Mouse (Mus musculus): ENCODE data around the gene Ccdc92b. TPM values are rescaled to one million over a fixed set of nuclear protein-coding genes. Genes with fewer than 3 reads are reported as not detected.

Ccdc92b gene
- polyA plus RNA-seq, 1 experiment from 2014 or later: 14.7 TPM

GRCm38 (mm10) chr11:74647966-74648365 is 28.6 kb downstream of the Ccdc92b start:
- H3K9me3 ChIP-seq (replicated peaks): no peaks in the 10 kb centered on the region
- H3K4me2 ChIP-seq: peak overlapping the region; percentile 99; the same call in 1 of the 2 replicates
- H3K27ac ChIP-seq: peak overlapping the region; percentile 86
- no peak for ATAC-seq
- peaks cover 19% of the 10 kb centered on the region for H3K36me3 ChIP-seq
- H3K4me1 ChIP-seq: peaks cover 47% of the 10 kb centered on the region
- H3K4me3 ChIP-seq: no peak overlapping the region
- WGBS (ENCODE audit: insufficient replicate concordance): 75% methylated on average over 1 of the region's 1 CpGs
- peaks cover 16% of the 10 kb centered on the region for H3K27me3 ChIP-seq (replicated peaks)
- no peak overlapping the region for H3K9ac ChIP-seq

DNA sequence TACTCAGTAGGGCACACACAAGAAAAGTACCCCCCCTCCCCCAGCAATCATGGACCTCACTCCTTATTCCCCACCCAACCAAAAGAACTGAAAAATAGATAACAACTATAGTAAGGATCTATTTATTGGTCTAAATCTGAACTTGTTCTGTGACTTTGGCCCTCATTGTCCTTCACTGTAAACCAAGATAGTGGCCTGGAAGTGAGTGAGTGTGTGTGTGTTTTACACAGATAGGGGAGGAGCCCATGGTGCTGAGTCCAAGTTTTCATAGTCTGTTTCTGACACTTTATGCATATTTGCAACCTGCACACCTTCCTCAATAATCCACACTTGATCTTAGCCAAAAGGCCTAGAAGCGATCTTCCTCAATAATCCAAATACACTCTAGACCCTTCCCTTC is 29.3 kb downstream of the Ccdc92b start:
- WGBS (ENCODE audit: insufficient replicate concordance): 10% methylated on average over 1 of the region's 1 CpGs
- Histone ChIP-seq H3K4me1 (peaks cover 50% of the 10 kb centered on the region), H3K4me2 (peak overlapping the region; percentile 99), H3K4me3 (peak overlapping the region; percentile 97), H3K9ac (peak overlapping the region; percentile 89), H3K9me3 (replicated peaks) (no peaks in the 10 kb centered on the region), H3K27me3 (replicated peaks) (peaks cover 10% of the 10 kb centered on the region; the same call in 1 of the 2 replicates), H3K36me3 (peaks cover 26% of the 10 kb centered on the region), H3K27ac (peak overlapping the region; percentile 86)
- peak; percentile 43 for ATAC-seq

- 0% methylated on average over 57 of the region's 58 CpGs for WGBS (ENCODE audit: insufficient replicate concordance)
- peak; percentile 91 for ATAC-seq
- H3K9me3 ChIP-seq (replicated peaks): no peaks in the 10 kb centered on the region
These were observed 29.8 kb downstream of the Ccdc92b start, which contains the start of gene Cluh for GRCm38 (mm10) chr11:74649095-74649646. TSS of gene Cluh (plus strand) at chr11:74649495.

DNA sequence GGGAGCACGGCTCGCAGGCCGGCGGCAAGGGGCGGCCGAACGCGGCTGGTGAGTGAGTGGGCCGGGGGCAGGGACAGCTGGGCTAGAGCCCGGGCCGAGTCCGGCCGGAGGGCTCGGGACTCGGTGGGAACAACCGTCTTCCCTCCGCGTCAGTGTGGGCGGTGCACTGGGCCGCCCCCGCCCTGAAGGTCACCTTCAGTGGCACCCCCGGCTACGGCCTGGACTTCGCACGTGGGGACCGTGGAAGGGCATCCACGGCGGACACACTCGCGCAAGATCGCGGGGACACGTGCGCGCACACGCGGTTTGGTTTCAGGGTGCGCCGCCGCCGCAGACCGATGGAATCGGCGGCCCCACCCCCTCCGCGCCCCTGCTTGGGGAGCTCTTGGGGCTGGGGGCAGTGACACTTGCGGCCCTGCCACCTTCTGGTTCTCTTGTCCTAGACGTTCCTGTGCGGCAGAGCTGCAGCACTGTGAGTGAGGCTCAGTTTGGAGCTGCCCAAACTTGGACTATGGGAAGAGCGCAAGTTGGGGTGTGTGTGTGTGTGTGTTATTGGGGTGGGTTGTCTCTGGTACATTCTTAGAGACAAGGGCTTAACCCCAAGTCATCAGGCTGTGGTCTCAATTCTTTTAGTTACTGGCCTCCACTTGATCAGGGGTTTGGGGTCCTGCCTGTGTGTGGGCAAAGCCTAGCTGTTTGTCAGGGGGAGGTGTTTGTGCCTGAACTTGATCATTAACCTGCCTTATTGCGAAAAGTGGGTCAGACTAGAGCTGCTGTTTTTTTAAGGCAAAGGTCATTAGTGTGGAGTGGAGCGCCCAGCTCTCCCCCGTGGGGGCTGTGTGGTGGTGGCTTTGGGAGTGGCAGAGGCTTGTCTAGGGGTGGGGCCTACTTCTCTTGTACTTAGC is 30.5 kb downstream of the Ccdc92b start:
- under 1% methylated on average over 53 of the region's 53 CpGs for WGBS (ENCODE audit: insufficient replicate concordance)
- peaks cover 37% of the 10 kb centered on the region for H3K36me3 ChIP-seq
- peak overlapping the region; percentile 99 for H3K4me2 ChIP-seq
- no peaks in the 10 kb centered on the region for H3K9me3 ChIP-seq (replicated peaks)
- H3K4me1 ChIP-seq: peaks cover 54% of the 10 kb centered on the region
- H3K27me3 ChIP-seq (replicated peaks): no peaks in the 10 kb centered on the region
- H3K27ac ChIP-seq: peak overlapping the region; percentile 86
- H3K9ac ChIP-seq: peak overlapping the region; percentile 89
- peak; percentile 50 for ATAC-seq
- H3K4me3 ChIP-seq: peak overlapping the region; percentile 97

More at GRCm38 (mm10) chr11:74649095-74649646, 29.8 kb downstream of the Ccdc92b start, which contains the start of gene Cluh:
- H3K4me2 ChIP-seq: peak within 1 kb of the TSS; percentile 99
- peaks cover 31% of the 10 kb centered on the region for H3K36me3 ChIP-seq
- H3K27ac ChIP-seq: peak within 1 kb of the TSS; percentile 86
- H3K4me3 ChIP-seq: peak within 1 kb of the TSS; percentile 97
- H3K4me1 ChIP-seq: peaks cover 50% of the 10 kb centered on the region
- H3K27me3 ChIP-seq (replicated peaks): peaks cover 6% of the 10 kb centered on the region; the same call in 1 of the 2 replicates
- H3K9ac ChIP-seq: peak within 1 kb of the TSS; percentile 89

GRCm38 (mm10) chr11:74650576-74651100 is 31.2 kb downstream of the Ccdc92b start:
- Histone ChIP-seq H3K9ac (peak overlapping the region; percentile 89), H3K9me3 (replicated peaks) (no peaks in the 10 kb centered on the region), H3K27me3 (replicated peaks) (no peaks in the 10 kb centered on the region), H3K4me3 (peak overlapping the region; percentile 97), H3K4me1 (peaks cover 60% of the 10 kb centered on the region), H3K4me2 (peak overlapping the region; percentile 99), H3K27ac (peak overlapping the region; percentile 86), H3K36me3 (peaks cover 43% of the 10 kb centered on the region)
- WGBS (ENCODE audit: insufficient replicate concordance): 49% methylated on average over 4 of the region's 4 CpGs
- ATAC-seq: no peak

GRCm38 (mm10) chr11:74652791-74653191 is 33.4 kb downstream of the Ccdc92b start:
- no peak for ATAC-seq
- H3K4me2 ChIP-seq: peak overlapping the region; percentile 99
- H3K4me1 ChIP-seq: peaks cover 60% of the 10 kb centered on the region
- peaks cover 3% of the 10 kb centered on the region; the same call in 1 of the 2 replicates for H3K9me3 ChIP-seq (replicated peaks)
- WGBS (ENCODE audit: insufficient replicate concordance): 80% methylated on average over 4 of the region's 4 CpGs
- H3K27me3 ChIP-seq (replicated peaks): no peaks in the 10 kb centered on the region
- peaks cover 62% of the 10 kb centered on the region for H3K36me3 ChIP-seq
- no peak overlapping the region for H3K27ac ChIP-seq
- no peak overlapping the region for H3K4me3 ChIP-seq
- no peak overlapping the region for H3K9ac ChIP-seq

DNA sequence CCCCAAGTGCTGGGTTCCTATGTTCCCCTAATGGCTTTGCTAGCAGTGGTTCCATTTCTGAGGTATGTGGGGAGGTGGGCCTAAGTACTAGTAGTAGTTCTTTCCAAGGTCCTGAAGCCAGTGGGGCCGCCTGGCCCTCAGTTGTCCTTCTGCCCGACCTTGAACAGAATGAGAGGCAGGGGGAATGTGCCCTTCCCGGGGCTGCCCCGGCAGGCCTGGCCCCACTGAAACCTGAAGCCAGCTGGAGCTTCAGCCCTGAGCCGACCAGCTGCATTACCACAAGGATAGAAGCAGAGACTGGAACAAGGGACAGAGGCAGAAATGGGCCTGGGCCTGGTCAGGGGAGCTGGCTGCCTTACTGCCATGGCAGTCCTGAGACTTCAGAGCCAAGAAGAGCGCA is 34.0 kb downstream of the Ccdc92b start:
- Histone ChIP-seq H3K4me2 (peak overlapping the region; percentile 99), H3K27ac (no peak overlapping the region), H3K4me1 (peaks cover 54% of the 10 kb centered on the region), H3K9ac (no peak overlapping the region), H3K27me3 (replicated peaks) (no peaks in the 10 kb centered on the region), H3K9me3 (replicated peaks) (peaks cover 6% of the 10 kb centered on the region; the same call in 1 of the 2 replicates), H3K4me3 (no peak overlapping the region), H3K36me3 (peaks cover 68% of the 10 kb centered on the region)
- 58% methylated on average over 6 of the region's 6 CpGs for WGBS (ENCODE audit: insufficient replicate concordance)
- ATAC-seq: no peak

DNA sequence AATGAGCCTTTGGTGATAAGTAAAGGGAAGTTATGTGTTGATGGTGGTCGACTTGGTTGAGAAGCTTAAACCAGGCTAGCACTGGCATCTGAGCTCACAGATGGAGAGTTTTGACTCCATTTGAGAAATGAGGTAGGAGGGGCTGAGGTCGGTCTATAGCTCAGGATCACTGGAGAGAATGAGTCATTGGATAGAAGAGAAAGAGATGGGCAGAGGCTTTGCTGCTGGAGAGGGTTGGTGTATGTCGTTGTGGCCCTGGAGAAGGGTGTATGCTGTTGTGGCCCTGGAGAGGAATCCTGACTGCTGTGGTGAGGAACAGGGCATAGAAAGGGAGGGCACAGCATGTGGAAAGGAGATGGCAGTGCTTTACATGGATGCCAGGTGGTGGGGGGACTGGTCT is 36.5 kb downstream of the Ccdc92b start:
- WGBS (ENCODE audit: insufficient replicate concordance): 65% methylated on average over 3 of the region's 3 CpGs

GRCm38 (mm10) chr11:74660336-74660735 is 40.9 kb downstream of the Ccdc92b start:
- Histone ChIP-seq H3K9ac (no peak overlapping the region), H3K4me3 (no peak overlapping the region), H3K4me2 (no peak overlapping the region), H3K27me3 (replicated peaks) (no peaks in the 10 kb centered on the region), H3K27ac (no peak overlapping the region), H3K36me3 (peaks cover 96% of the 10 kb centered on the region), H3K4me1 (0 out of 2 replicates have a peak, but pooled peaks cover 1% of the 10 kb centered on the region), H3K9me3 (replicated peaks) (peaks cover 6% of the 10 kb centered on the region; the same call in 1 of the 2 replicates)
- WGBS (ENCODE audit: insufficient replicate concordance): 93% methylated on average over 13 of the region's 13 CpGs
- no peak for ATAC-seq

More for the DNA sequence above, 36.5 kb downstream of the Ccdc92b start:
- Histone ChIP-seq H3K4me2 (no peak overlapping the region), H3K4me3 (no peak overlapping the region), H3K27ac (no peak overlapping the region), H3K9me3 (replicated peaks) (peaks cover 6% of the 10 kb centered on the region; the same call in 1 of the 2 replicates), H3K36me3 (peaks cover 93% of the 10 kb centered on the region), H3K4me1 (peaks cover 33% of the 10 kb centered on the region), H3K27me3 (replicated peaks) (no peaks in the 10 kb centered on the region), H3K9ac (no peak overlapping the region)
- no peak for ATAC-seq

DNA sequence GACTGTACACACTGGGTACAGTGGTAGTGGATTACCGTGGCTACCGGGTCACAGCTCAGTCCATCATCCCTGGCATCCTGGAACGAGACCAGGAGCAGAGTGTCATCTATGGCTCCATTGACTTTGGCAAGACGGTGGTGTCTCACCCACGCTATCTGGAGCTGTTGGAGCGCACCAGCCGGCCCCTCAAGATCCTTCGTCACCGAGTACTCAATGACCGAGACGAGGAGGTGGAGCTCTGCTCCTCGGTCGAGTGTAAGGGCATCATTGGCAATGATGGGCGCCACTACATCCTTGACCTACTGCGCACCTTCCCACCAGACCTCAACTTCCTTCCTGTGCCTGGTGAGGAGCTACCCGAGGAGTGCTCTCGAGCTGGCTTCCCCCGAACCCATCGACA is 42.2 kb downstream of the Ccdc92b start:
- 83% methylated on average over 19 of the region's 19 CpGs for WGBS (ENCODE audit: insufficient replicate concordance)
- no peaks in the 10 kb centered on the region for H3K27me3 ChIP-seq (replicated peaks)
- no peak overlapping the region for H3K9ac ChIP-seq
- ATAC-seq: no peak
- H3K9me3 ChIP-seq (replicated peaks): peaks cover 6% of the 10 kb centered on the region; the same call in 1 of the 2 replicates
- H3K36me3 ChIP-seq: peaks cover 100% of the 10 kb centered on the region
- H3K27ac ChIP-seq: no peak overlapping the region
- H3K4me1 ChIP-seq: no peaks in the 10 kb centered on the region
- H3K4me3 ChIP-seq: no peak overlapping the region
- no peak overlapping the region for H3K4me2 ChIP-seq

- WGBS (ENCODE audit: insufficient replicate concordance): 74% methylated on average over 6 of the region's 6 CpGs
- H3K27me3 ChIP-seq (replicated peaks): no peaks in the 10 kb centered on the region
- peaks cover 6% of the 10 kb centered on the region; the same call in 1 of the 2 replicates for H3K9me3 ChIP-seq (replicated peaks)
- no peak overlapping the region for H3K9ac ChIP-seq
- peaks cover 100% of the 10 kb centered on the region for H3K36me3 ChIP-seq
- H3K27ac ChIP-seq: no peak overlapping the region
- no peak overlapping the region for H3K4me2 ChIP-seq
- no peaks in the 10 kb centered on the region for H3K4me1 ChIP-seq
- no peak for ATAC-seq
- H3K4me3 ChIP-seq: no peak overlapping the region
These were observed 42.8 kb downstream of the Ccdc92b start for GRCm38 (mm10) chr11:74662221-74662620.
